Mouse (Mus musculus) ZHBTc4 (cell line): ENCODE data around the gene Slco3a1.

Experiments used
- DNase-seq: peaks from one replicate; pipeline ENCODE4 v3.0.0-alpha.2; 2011; ENCODE audit warnings: low read depth, low spot score

Gene Slco3a1

GRCm38 (mm10) chr7:74303611-74304300 is 250.8 kb downstream of the Slco3a1 start:
- DNase-seq = no peak

GRCm38 (mm10) chr7:74303081-74303480 is 251.5 kb downstream of the Slco3a1 start:
- no peak for DNase-seq

- no peak for DNase-seq
Measured at GRCm38 (mm10) chr7:74286531-74286930, 268.0 kb downstream of the Slco3a1 start.

- DNase-seq = no peak
Measured at GRCm38 (mm10) chr7:74280371-74280770, 274.2 kb downstream of the Slco3a1 start.

DNA sequence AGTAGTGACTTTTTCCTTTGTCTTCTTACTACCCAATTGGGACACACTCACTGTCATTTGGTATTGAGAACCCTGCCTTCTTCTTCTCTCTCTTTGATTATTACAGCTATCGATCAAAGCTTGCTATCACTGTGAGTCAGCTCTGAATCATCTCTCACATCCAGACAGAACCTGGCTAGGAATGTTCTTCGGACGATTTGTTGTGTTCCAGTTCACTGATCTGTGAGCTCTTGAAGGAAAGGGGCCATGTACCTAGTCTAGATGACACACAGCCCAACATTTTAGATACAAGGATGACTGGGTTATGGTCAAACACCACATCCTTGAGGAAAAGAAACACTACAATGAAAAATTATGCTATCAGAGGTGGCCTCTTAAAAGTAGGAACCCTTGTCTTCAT is 275.2 kb downstream of the Slco3a1 start:
- no peak for DNase-seq

- no peak for DNase-seq
Measured at GRCm38 (mm10) chr7:74270089-74270394, 284.5 kb downstream of the Slco3a1 start.

- DNase-seq = no peak
Measured at GRCm38 (mm10) chr7:74269283-74270088, 285.1 kb downstream of the Slco3a1 start.

DNA sequence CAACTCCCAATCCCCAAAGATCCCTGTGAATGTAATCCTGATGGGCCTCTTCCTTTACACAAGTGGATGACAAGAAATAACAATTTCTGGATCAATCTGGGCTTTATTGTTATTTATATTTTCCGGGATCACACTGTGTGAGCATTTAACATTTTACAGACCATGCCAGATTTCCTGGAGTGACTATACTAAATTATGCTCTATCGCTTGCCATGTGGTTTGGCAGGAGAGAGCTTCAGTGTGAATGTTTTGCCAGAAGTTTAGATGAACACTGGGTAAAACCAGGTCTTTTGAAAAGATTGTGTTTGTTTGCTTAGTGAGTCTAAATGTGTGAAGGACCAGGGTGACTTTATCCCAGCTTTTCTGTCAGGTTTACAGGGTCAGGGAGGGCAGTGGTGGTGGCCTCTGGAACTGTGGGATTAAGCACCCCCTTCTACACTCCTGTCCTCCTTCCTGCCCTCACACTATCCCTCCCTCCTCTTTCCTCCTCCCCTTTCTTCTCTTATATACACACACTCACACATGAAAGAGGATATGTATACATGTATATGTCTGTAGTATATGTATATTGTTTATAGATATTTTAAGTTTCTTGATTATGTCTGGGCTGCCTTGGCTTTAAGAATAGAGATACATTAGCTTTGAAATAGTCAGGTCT is 287.9 kb downstream of the Slco3a1 start:
- DNase-seq = no peak

DNA sequence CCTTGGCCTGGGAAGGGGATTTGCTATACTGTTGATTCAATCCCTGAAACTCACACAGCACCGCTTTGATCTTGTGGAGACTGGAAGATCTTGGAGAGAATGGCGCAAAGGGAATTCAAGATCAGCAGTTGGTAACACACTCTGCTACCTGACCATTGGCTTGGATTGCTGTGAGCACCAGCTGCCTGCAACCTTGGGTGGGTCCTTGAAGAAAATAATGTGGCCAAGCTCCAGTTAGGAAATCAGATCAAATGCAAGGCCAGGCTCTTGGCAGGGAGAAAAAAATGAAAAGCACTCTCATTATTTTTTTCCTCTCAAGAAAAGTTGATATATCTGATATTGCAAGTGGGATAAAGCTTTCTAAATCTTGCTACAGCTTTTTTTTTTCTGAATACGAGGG is 298.3 kb downstream of the Slco3a1 start:
- DNase-seq = no peak

- no peak for DNase-seq
Measured at GRCm38 (mm10) chr7:74252066-74252465, 302.5 kb downstream of the Slco3a1 start.

DNA sequence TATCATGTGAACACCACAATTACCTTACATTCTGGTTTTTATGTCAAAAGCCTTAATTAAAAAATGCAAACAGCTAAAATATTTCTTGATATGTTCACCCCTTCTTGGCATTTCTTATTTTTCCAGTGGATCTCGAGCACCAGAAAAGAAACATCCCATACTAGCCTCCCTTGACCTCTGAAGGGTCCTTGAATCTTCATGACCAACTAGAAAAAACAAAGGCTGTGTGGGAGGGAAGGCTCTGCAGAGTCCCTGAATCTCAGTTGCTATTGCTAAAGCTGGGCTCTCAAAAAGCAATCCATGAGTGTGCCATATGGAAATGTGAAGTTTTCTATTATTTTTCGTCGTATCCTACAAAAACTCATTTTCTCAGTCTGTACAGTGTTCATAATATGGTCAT is 313.3 kb downstream of the Slco3a1 start:
- no peak for DNase-seq

DNA sequence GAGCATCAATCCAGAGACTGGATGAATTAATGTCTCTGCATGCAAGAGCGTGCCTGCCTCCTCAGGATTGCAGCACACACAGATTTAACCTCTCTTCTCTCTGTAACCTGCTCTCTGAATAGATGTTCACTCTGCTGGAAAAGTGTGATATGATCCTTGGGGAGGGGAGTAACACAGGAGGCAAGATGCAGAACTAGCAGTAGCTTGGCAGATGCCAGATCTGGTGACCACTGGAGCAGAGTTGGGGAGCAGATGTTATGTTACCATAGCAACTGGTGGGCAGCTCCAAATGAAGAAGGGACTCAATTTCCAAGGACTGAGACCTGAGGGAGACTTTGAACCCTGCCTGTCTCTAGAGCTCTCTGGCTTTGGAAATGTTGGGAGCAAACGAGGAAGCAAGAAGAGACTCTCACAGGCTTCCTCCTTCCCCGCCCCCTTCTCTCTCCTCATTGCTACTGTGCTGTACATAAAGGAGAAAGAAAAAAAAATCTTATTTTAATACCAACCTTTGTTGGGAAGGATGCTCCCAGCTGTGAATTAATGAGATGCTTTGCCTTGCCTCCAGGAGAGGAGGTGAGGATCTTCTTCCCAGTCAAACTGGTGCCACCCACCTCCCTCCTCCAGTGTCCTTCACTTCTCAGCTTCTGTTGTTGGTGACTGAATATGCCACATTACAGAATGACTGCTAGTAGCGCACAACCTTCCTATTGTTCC is 314.0 kb downstream of the Slco3a1 start:
- DNase-seq = no peak
